Mouse (Mus musculus) limb, embryonic 15.5 days (tissue): ENCODE results near the gene Pgpep1l. TPM values are rescaled to one million over a fixed set of nuclear protein-coding genes. Genes with fewer than 3 reads are reported as not detected.

Experiments used
- ATAC-seq: fragments of 200-750 bp; cut with Nextera tagmentation; 2 replicates; pipeline ENCODE4 v1.8.0; 2017; ENCODE audit warnings: low read depth, moderate TSS enrichment; ENCODE audit not compliant: insufficient number of reproducible peaks, low FRiP score, low TSS enrichment
- H3K27ac ChIP-seq: fragments of 300-500 bp; sonication (generic); 2 replicates; pipeline ENCODE4 v1.5.1; 2015; ENCODE audit warnings: moderate library complexity, mild to moderate bottlenecking, inconsistent platforms
- H3K27me3 ChIP-seq: fragments of 300-500 bp; sonication (generic); 2 replicates; pipeline ENCODE4 v1.6.1; 2015; ENCODE audit warnings: inconsistent platforms
- H3K36me3 ChIP-seq: fragments of 300-500 bp; sonication (generic); 2 replicates; pipeline ENCODE4 v1.6.1; 2015; ENCODE audit warnings: inconsistent platforms
- H3K4me1 ChIP-seq: fragments of 300-500 bp; sonication (generic); 2 replicates; pipeline ENCODE4 v1.6.1; 2015; ENCODE audit warnings: inconsistent platforms
- H3K4me2 ChIP-seq: fragments of 300-500 bp; sonication (generic); 2 replicates; pipeline ENCODE4 v1.6.1; 2015; ENCODE audit warnings: mild to moderate bottlenecking, inconsistent platforms
- H3K4me3 ChIP-seq: fragments of 300-500 bp; sonication (generic); 2 replicates; pipeline ENCODE4 v1.5.1; 2015; ENCODE audit warnings: mild to moderate bottlenecking, inconsistent platforms
- H3K9ac ChIP-seq: fragments of 300-500 bp; sonication (generic); 2 replicates; pipeline ENCODE4 v1.6.1; 2015; ENCODE audit warnings: inconsistent platforms
- H3K9me3 ChIP-seq: fragments of 300-500 bp; sonication (generic); 2 replicates; pipeline ENCODE4 v1.6.1; 2016; ENCODE audit warnings: inconsistent platforms
- WGBS: fragments of 180-500 bp; shearing (Covaris S2); methylation state at CpG from one replicate; pipeline ENCODE4 v1.1.7; 2015; 5-methylcytosine and 5-hydroxymethylcytosine counted together
- polyA plus RNA-seq: library from polyadenylated mRNA; unstranded; fragments of >200 nt; fragmentation: Nextera tagmentation; extraction: Ambion mirVana; gene quantifications from 2 replicates; pipeline ENCODE4 v1.2.1, GENCODE M21; 2015

The Pgpep1l gene
- polyA plus RNA-seq, result 0.23 TPM in 1 of 2 replicates, not detected in the other

- peak within 1 kb of the TSS; percentile 66 for H3K27ac ChIP-seq
- H3K36me3 ChIP-seq, result no peaks in the 10 kb centered on the region
- H3K4me2 ChIP-seq, result peak within 1 kb of the TSS; percentile 59
- H3K9me3 ChIP-seq, result no peaks in the 10 kb centered on the region
- 0 out of 2 replicates have a peak, but pooled peaks have one; percentile 66 for ATAC-seq
- peaks cover 36% of the 10 kb centered on the region for H3K4me1 ChIP-seq
- peak within 1 kb of the TSS; percentile 30 for H3K4me3 ChIP-seq
- peaks cover 8% of the 10 kb centered on the region; the same call in 1 of the 2 replicates for H3K27me3 ChIP-seq
- no peak within 1 kb of the TSS for H3K9ac ChIP-seq
- WGBS, result 3% methylated on average over 25 of the region's 25 CpGs
Measured at GRCm38 (mm10) chr7:68264028-68264453, at the start of gene Pgpep1l. Pgpep1l (minus strand) TSS chr7:68264233.

GRCm38 (mm10) chr7:68313038-68313782, 49.2 kb upstream of the Pgpep1l start:
- Histone ChIP-seq H3K9me3 (no peaks in the 10 kb centered on the region), H3K4me2 (no peak overlapping the region), H3K36me3 (no peaks in the 10 kb centered on the region), H3K27me3 (no peaks in the 10 kb centered on the region), H3K4me1 (peaks cover 22% of the 10 kb centered on the region; the same call in 1 of the 2 replicates), H3K9ac (no peak overlapping the region), H3K27ac (no peak overlapping the region), H3K4me3 (no peak overlapping the region)
- ATAC-seq, result no peak
- WGBS, result 30% methylated on average over 14 of the region's 14 CpGs

DNA sequence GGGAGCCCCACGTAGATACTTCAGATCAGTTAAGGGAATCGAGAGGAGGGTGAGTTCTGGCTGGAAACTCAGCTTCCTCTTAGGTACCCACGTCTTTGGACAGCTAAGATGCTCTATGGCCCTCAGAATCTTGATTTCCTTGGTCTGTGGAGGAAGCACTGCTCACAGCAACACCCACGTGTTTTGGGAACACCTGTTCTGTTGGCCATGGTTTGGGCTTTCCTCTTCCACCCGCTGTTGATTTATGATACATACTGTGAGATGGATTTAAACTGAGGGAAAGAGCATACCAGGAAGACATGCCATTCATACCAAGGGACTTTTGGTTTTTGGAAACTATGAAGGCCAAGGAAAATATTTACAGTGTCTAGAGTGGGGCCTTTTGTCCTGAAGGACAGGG, 48.4 kb upstream of the Pgpep1l start:
- Histone ChIP-seq H3K4me1 (peaks cover 23% of the 10 kb centered on the region; the same call in 1 of the 2 replicates), H3K27me3 (no peaks in the 10 kb centered on the region), H3K4me3 (no peak overlapping the region), H3K27ac (no peak overlapping the region), H3K9ac (no peak overlapping the region), H3K4me2 (no peak overlapping the region), H3K36me3 (no peaks in the 10 kb centered on the region), H3K9me3 (no peaks in the 10 kb centered on the region)
- no peak for ATAC-seq
- WGBS, result 68% methylated on average over 5 of the region's 5 CpGs

- no peak overlapping the region for H3K4me2 ChIP-seq
- H3K27ac ChIP-seq, result no peak overlapping the region
- no peak overlapping the region for H3K9ac ChIP-seq
- ATAC-seq, result no peak
- peaks cover 25% of the 10 kb centered on the region; the same call in 1 of the 2 replicates for H3K4me1 ChIP-seq
- H3K9me3 ChIP-seq, result no peaks in the 10 kb centered on the region
- no peaks in the 10 kb centered on the region for H3K27me3 ChIP-seq
- 58% methylated on average over 6 of the region's 6 CpGs for WGBS
- no peak overlapping the region for H3K4me3 ChIP-seq
- H3K36me3 ChIP-seq, result no peaks in the 10 kb centered on the region
Measured at GRCm38 (mm10) chr7:68311469-68311868, 47.4 kb upstream of the Pgpep1l start.

- H3K9me3 ChIP-seq, result no peaks in the 10 kb centered on the region
Measured at GRCm38 (mm10) chr7:68306756-68307155, 42.7 kb upstream of the Pgpep1l start.

DNA sequence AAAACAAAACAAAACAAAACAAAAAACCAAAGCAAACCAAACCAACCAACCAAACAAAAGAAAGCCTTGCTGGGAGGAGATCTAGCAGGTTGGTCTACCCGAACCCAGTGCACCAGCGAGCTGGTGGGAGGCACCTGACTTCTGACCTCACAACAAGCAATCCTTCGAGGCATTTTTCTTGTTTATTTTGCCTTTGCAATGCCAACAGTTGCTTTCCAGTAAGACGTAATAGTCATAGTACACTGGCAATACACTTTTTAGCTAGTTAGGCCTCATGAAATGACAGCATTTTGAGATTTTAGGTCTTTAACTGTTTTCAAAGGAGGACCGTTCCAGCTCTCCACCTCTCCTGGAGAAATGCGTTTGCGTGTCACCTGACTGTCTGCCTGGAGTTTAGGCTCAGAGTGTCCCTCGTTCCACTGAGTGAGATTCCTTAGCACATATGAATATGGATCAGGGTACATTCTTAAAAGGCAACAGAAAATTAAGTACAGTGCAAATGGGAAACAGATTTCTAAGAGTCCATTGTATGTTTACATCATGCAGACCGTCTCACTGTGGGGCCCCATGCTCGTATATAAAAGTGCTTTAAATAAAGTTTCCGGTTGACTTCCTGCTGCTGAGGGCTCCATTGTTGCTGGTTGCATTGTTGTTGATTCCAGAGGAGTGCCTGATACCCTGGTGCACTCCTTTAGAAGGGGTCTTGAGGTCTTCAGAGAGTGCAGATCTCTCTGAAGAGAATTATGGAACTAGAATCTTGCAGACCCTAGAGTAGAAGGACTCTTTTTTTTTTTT, 41.9 kb upstream of the Pgpep1l start:
- Histone ChIP-seq H3K9ac (no peak overlapping the region), H3K4me3 (no peak overlapping the region), H3K27ac (no peak overlapping the region), H3K4me1 (peaks cover 36% of the 10 kb centered on the region), H3K27me3 (no peaks in the 10 kb centered on the region), H3K4me2 (no peak overlapping the region), H3K36me3 (no peaks in the 10 kb centered on the region), H3K9me3 (no peaks in the 10 kb centered on the region)
- WGBS, result 58% methylated on average over 11 of the region's 11 CpGs
- ATAC-seq, result no peak

More at GRCm38 (mm10) chr7:68306756-68307155, 42.7 kb upstream of the Pgpep1l start:
- Histone ChIP-seq H3K27me3 (no peaks in the 10 kb centered on the region), H3K36me3 (no peaks in the 10 kb centered on the region), H3K27ac (no peak overlapping the region), H3K4me3 (no peak overlapping the region), H3K4me1 (peaks cover 38% of the 10 kb centered on the region), H3K4me2 (no peak overlapping the region), H3K9ac (no peak overlapping the region)
- ATAC-seq, result no peak
- WGBS, result 95% methylated on average over 8 of the region's 8 CpGs

- ATAC-seq, result no peak
- WGBS, result 11% methylated on average over 6 of the region's 6 CpGs
- Histone ChIP-seq H3K27ac (peak overlapping the region; percentile 54; the same call in 1 of the 2 replicates), H3K9ac (no peak overlapping the region), H3K4me1 (peaks cover 34% of the 10 kb centered on the region), H3K27me3 (no peaks in the 10 kb centered on the region), H3K4me3 (no peak overlapping the region), H3K36me3 (no peaks in the 10 kb centered on the region), H3K9me3 (no peaks in the 10 kb centered on the region), H3K4me2 (no peak overlapping the region; the same call in 1 of the 2 replicates)
Measured at GRCm38 (mm10) chr7:68303685-68304084, 39.7 kb upstream of the Pgpep1l start.

DNA sequence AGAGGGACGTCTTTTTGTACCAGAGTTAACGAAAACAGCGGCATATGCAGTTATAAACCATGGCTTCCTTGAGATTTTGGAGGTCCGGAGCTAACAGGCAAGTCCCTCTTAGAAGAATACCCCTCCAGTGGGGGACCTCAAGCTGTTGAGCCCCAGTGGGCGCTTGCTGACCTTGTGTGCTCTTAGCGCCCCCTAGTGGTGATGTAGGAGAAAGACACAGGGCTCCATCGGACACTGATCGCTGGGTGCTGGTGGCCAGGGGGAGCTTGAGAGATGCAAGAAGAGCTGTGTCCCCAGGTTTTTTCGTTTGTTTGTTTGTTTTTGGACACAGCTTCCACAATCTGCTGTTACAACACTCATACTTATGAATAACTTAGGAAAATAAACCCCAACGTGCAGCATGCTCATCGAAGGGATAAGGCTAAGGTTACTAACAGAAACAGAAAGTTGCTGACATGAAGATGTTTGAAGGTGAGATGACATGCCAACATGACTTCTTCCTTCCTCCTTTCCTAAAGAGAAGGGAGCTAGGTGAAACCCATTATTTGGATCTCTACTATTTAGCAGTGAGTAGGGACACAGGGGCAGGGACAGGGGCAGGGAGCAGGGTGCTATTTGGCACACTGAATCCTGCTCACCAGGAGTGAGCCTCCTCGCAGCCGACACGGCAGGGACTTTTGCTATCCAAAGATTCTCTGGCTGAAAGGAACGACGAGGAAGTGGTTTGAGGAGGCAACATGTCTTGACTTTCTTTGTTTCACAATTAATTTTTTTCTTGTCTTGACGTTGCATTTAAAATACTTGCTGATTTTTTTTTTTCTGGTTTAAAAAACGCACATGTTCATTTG, 38.8 kb upstream of the Pgpep1l start:
- WGBS, result 11% methylated on average over 18 of the region's 18 CpGs
- Histone ChIP-seq H3K27ac (0 out of 2 replicates have a peak overlapping the region, but pooled peaks have one; percentile 17), H3K9ac (no peak overlapping the region), H3K4me3 (peak overlapping the region; percentile 29), H3K27me3 (no peaks in the 10 kb centered on the region), H3K4me1 (peaks cover 31% of the 10 kb centered on the region), H3K36me3 (no peaks in the 10 kb centered on the region), H3K4me2 (peak overlapping the region; percentile 45), H3K9me3 (no peaks in the 10 kb centered on the region)
- ATAC-seq, result peak; percentile 76; the same call in 1 of the 2 replicates

DNA sequence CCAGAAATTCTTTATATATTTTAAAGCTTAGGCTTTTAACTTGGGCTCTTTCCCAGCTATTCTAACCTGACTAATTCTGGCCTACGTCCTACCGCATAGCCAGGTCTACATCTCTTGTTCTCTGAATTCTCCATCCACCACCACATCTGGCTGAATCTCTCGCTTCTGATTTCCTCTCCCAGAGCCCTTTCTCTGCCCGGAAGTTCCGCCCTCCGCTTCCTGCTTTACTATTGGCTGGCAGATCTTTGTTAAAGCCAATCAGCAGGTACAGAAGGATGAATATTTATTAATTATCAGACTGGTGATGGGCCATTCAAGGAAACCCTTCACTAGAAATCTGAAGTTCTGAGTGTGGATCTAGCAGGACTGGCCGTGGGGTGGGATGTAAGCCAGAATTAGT, 37.1 kb upstream of the Pgpep1l start:
- peak overlapping the region; percentile 14 for H3K4me3 ChIP-seq
- 61% methylated on average over 7 of the region's 7 CpGs for WGBS
- H3K27me3 ChIP-seq, result no peaks in the 10 kb centered on the region
- no peaks in the 10 kb centered on the region for H3K9me3 ChIP-seq
- H3K4me2 ChIP-seq, result 0 out of 2 replicates have a peak overlapping the region, but pooled peaks have one; percentile 5
- no peaks in the 10 kb centered on the region for H3K36me3 ChIP-seq
- H3K27ac ChIP-seq, result no peak overlapping the region; the same call in 1 of the 2 replicates
- no peak overlapping the region for H3K9ac ChIP-seq
- peaks cover 24% of the 10 kb centered on the region for H3K4me1 ChIP-seq
- ATAC-seq, result no peak

DNA sequence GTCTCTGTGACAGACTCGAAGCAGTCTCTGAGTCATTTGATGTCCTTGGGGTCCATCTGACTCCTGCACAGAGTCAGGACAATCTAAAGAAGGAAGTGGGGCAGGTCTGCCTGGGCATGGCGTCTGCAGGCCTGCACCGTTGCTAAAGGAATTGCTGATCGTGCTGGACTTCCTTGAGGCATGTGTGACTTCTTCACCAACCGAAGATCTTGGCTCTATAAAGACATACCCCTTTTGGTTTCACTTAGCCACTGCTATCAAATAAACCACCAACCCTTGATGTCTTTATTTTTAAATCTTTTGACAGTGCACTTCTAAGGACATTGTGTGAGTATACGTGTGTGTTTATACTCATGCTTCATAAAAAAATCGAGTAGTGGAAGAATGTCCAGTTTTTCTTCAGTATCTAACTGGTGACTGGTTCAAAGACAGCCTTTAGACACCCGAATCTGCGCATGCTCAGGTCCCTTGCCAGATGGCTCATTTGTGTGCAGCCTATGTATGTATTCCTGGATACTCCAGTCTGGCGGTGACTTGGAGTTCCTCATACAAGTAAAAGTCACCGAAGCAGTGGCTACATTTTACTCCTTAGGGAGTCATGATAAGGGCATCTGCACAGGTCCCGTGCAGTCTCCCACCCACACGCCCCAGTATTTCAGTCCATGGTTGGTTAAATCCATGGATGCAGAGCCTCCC, 34.5 kb upstream of the Pgpep1l start:
- Histone ChIP-seq H3K4me2 (no peak overlapping the region), H3K27me3 (no peaks in the 10 kb centered on the region), H3K9ac (no peak overlapping the region), H3K9me3 (no peaks in the 10 kb centered on the region), H3K36me3 (no peaks in the 10 kb centered on the region), H3K27ac (no peak overlapping the region), H3K4me1 (peaks cover 16% of the 10 kb centered on the region), H3K4me3 (no peak overlapping the region)
- no peak for ATAC-seq
- WGBS, result 74% methylated on average over 13 of the region's 13 CpGs

GRCm38 (mm10) chr7:68296487-68296886, 32.5 kb upstream of the Pgpep1l start:
- H3K4me3 ChIP-seq, result no peak overlapping the region
- 86% methylated on average over 5 of the region's 5 CpGs for WGBS
- H3K4me2 ChIP-seq, result no peak overlapping the region
- H3K27me3 ChIP-seq, result no peaks in the 10 kb centered on the region
- peaks cover 6% of the 10 kb centered on the region for H3K4me1 ChIP-seq
- no peak overlapping the region for H3K9ac ChIP-seq
- no peaks in the 10 kb centered on the region for H3K36me3 ChIP-seq
- ATAC-seq, result no peak
- H3K27ac ChIP-seq, result no peak overlapping the region
- H3K9me3 ChIP-seq, result no peaks in the 10 kb centered on the region
